Mouse (Mus musculus): Measurements from ENCODE around the gene D5Ertd579e. TPM values are rescaled to one million over a fixed set of nuclear protein-coding genes. Genes with fewer than 3 reads are reported as not detected.

Gene D5Ertd579e
- total RNA-seq, 2 experiments from 2014 or later = 99.8 to 117 TPM

Other genes with a start within 250 kb of the D5Ertd579e start
- gene Grpel1, start 231.0 kb downstream of the D5Ertd579e start, total RNA-seq (2021) = 10 to 100 TPM; 21.7 to 22.4 TPM
- 10 to 100 TPM; 33.6 to 35.1 TPM for gene Tada2b, start 211.7 kb downstream of the D5Ertd579e start, total RNA-seq (2021)
- 1 to 10 TPM; 2.1 to 2.3 TPM for gene Ccdc96, start 211.4 kb downstream of the D5Ertd579e start, total RNA-seq (2021)
- gene Tbc1d14, start 102.7 kb downstream of the D5Ertd579e start, total RNA-seq (2021) = 10 to 100 TPM; 90.1 to 92.7 TPM
- 10 to 100 TPM; 18.0 to 19.8 TPM for gene Bloc1s4, start 52.6 kb upstream of the D5Ertd579e start, total RNA-seq (2021)
- 100 to 1,000 TPM; 520 to 537 TPM for gene Mrfap1, start 100.7 kb upstream of the D5Ertd579e start, total RNA-seq (2021)
- 10 to 100 TPM; 17.0 to 18.6 TPM for gene Man2b2, start 134.6 kb upstream of the D5Ertd579e start, total RNA-seq (2021)
- 100 to 1,000 TPM; 298 to 304 TPM for gene Ppp2r2c, start 172.5 kb upstream of the D5Ertd579e start, total RNA-seq (2021)